Mouse (Mus musculus) cerebellum, adult 11 months (tissue): ENCODE measurements around the gene Lama5.
A peak's percentile ranks its signal among the peaks of the same experiment; 100 is the strongest.

ENCODE experiments used
- DNase-seq: peaks from one replicate; pipeline ENCODE4 v3.0.0; 2022

Lama5 gene

DNA sequence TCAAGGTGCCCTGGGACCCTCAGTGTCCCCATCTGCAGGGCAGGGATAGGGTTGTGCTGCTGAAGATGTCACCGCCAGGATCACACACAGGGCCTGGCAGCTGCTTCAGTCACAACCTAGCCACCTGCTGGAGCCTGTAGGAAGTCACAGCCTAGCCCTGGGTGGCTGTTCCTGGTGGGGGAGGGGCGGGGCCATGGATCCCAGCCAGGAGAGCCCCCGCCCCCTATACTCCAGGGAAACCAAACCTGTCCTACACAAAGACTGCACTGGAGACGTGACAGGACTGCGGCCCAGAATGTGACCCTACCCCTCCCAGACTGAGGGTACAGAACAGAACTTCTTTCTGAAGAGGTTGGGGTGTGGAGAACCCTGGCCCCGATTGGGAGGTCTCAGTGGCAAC, 3.4 kb downstream of the Lama5 start:
- no peak for DNase-seq

DNA sequence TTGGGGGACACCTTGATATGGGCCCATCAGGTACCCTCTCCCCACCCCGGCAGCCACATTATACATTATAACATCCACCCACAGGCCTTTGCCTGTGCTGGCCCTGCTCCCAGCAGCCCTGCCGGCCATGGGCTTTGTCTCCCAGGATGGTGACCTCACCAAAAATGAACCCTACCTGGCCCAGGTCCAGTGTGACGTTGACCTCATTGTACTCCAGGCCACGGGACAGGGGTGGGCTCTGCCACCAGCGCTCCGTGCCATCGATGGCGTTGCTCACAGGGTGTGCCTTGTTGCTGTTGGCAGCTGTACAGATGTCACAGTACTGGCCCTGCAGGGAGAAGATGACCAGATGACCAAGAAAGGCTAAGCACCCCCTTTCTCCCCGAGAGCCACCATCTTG, 4.6 kb downstream of the Lama5 start:
- DNase-seq, result no peak

DNA sequence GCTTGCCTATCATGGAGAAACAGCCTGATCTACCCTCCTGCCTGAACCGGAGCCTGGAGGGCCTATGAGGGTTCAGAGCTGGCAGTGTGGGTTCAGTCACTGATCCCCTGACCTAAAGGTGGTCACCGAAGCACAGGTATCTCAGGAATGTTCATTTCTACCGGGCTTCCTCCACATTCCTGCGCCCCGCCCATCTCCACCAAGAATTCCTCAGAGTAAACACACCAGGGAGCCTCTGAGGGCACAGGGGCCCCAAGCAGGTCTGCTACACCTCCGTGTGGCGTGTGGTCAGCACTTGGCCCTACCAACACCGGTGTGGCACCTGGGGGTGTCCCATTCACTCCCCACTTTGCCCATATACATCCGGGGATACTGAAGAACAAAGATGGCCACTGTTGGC, 5.5 kb downstream of the Lama5 start:
- DNase-seq, result no peak

DNA sequence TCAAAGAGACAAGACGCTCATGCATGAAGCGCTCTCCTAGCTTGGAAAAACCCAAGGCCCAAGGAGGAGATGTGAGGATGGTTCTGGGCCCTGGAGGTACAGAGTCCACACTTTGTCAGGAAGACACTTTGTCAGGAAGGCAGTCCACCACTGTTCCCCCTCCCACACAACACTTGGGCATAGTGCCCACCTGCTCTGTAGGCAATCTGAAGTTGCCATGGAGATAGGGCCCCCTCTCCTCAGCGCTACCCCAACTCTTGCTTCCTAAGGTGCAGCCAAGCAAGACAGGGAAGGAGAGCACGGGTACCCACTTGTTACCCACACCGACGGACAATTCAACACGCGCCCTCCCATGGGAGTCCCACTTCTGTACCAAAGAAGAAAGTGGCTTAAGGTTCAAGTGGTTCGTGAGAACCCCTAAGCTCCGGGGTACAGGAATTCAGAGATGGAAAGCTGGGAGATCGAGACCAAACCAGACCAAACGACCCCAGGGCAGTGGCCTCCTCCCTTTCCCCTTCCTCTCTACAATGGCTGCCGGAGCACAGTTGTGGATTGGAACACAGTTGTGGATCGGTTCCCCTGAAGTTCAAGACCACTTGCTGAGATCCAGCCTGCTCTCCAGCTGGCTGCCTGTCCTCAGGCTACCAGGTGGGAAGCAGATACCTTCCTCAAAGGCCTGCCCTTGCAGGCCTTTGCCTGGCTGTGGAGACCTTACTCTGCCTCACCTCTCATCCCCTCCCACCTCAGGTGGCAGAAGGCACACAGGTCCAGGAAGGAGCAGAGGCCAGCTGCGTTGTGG, 6.3 kb downstream of the Lama5 start:
- DNase-seq, result no peak

DNA sequence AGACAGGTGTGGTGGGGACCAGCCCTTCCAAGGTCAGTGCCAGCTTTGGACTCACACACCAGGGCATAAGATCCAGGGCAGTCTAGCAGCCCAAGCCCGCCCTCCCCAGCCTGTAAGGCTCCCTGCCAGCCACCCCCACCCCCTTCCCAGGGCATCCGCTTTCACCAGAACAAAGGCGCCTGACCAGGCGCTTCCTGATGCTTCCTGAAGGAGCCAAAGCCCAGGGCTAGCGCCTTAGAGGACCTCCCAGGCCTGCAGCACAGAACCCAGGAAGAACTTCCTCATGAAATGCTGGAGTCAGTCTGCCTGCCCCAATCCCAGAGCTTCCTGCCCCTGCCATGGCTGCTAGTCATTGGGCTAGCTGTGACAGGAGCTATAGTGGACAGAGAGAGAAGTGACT, 7.0 kb downstream of the Lama5 start:
- no peak for DNase-seq

DNA sequence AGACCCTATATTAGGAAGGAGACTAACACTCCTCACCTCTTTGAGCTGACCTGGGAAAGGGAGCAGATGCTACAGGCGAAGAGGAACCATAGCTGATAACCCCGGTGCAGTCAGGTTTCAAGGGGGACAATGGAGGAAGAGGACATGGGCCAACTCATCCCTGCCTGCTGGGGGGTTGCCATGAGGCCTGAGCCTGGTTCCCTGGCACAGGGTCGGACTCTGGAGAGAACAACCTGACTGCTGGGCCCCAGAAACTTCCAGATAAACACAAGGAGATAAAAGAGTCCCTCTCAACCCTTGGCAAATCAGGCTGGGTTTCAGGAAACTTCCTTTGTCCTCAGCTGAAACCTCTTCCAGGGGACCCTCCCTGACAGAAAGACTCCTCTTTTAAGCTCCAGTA, 7.4 kb downstream of the Lama5 start:
- no peak for DNase-seq

DNA sequence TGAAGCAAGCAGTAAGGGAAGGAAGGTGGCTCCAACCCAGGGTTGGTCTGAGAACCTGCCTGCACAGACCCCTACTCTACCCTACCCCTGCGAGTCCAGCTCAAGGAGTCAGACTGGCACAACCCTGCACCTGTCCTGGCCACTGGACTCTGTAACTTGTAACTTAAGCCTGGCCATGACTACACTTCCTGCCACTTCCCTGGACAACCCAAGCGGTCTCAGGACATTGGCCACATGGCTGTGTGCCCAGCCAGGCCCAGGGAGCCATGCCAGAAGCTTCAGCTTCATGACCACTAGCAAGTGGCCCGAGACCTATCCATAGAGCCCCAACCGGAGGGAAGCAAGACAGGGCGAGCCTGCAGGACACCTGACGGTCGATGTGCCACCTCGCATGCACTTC, 8.1 kb downstream of the Lama5 start:
- peak; percentile 29 for DNase-seq

DNA sequence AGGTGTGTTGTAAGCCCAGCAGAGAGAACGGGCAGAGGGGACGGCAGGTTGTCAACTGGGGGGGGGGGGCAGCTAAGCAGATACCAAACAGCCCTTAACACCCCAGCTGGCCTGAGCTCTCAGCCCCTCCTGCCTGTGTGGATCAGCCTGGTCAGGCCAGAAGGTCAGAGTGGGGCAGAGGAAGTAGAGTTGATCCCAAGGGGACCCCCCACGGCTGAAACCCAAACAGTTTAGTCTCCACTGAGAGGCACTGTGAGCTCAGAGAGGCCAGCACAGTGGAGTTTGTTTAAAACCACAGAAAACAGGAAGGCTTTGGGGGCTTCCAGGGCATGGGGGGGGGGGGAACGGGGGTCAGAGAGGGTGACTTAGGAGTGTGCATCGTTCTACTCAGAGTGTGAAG, 8.7 kb downstream of the Lama5 start:
- DNase-seq, result no peak

DNA sequence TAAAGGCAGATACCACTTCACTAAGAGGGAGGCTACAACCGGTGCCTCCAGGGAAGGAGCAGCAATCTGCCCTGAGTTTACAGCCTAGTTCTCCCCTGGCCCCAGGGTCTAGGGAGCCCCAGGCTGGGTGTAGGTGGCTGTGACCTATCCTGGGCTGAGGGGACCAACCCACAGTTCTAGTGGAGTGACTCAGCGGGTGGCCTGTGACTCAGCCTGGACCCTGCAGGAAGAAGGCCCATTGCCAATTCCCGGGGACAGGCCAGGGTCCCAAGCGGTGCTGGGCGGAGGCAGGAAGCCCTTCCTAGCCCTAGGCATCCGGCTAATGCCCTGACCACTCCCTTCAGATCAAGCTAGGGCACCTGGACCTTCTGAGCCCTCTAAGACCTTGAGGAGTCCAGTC, 9.7 kb downstream of the Lama5 start:
- no peak for DNase-seq

DNA sequence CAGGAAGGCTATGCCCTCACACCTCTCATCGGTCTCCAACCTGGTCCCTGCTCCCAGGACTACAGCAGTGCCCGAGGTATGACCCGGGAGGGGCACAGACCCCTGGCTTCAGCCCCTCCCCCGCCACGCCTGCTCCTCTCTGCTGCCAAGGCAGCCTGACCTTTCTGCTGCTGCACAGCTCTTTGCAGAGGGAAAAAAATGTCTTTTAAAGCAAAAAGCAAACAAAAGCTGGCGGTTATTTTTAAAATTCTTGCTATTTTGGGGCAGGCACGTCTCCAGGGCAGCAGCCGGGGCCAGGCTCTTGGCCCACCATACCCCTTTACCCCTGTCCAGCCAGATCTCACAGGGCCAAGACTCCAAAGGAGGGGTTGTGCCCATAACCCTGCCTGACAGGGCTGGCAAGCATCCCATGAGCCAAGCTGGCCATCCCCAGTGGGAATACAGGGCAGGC, 10.6 kb downstream of the Lama5 start:
- DNase-seq, result no peak

DNA sequence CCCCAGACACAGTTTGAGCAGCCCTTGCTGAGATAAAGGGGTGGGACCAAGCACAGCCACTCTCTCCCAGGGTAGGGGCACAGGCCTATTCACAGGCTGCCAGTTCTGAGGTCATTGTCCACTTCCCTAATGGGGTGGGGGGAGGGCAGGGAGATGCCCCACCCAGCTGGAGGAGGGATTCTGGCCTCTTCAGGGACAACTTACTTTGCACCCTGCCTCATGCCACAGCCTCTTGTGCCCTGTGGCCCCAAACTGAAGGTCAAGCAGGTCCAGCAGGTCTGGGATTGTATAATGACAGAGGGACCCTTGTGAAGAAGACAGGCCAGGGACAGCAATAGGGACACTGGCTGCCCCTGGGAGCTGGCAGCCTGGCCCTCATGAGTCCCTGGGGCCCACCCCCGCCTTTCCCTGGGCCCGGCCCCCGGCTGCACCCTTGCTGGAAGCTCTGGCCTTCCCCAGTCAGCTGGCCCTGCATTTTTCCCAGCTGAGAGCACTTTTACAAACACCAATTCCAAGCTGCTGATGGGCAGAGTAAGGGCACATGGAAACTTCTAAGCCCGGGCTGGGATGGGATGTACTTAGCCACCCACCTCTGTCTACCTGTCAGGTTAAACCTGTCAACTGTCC, 11.2 kb downstream of the Lama5 start:
- no peak for DNase-seq

DNA sequence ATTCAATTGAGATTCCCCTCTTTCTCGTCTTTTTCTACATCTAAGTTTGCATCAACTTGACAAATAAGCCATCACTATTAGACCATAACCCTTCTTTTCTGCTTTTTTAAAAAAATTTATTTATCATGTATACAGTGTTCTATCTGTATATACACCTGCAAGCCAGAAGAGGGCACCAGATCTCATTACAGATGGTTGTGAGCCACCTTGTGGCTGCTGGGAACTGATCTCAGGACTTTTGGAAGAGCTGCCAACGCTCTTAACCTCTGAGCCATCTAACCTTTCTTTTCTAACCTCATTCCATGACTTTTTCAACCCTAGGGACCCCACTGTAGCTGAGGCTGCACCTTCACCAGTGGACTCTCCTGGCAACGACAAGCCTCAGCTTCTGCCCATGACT, 13.4 kb downstream of the Lama5 start:
- DNase-seq, result no peak

DNA sequence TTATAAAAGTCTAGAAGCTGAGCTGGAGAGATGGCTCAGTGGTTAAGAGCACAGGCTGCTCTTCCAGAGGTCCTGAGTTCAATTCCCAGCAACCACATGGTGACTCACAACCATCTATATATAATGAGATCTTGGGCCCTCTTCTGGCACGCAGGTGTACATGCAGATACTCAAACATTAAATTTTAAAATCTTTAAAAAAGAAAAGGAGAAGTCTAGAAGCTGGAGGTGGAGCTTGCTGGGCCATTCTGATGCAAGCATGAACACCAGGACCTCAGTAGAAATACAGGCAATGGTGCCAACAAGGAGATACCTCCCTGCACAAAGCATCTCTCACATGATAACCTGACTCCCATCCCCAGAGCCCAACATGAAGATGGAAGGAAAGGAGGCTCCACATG, 16.7 kb downstream of the Lama5 start:
- no peak for DNase-seq

DNA sequence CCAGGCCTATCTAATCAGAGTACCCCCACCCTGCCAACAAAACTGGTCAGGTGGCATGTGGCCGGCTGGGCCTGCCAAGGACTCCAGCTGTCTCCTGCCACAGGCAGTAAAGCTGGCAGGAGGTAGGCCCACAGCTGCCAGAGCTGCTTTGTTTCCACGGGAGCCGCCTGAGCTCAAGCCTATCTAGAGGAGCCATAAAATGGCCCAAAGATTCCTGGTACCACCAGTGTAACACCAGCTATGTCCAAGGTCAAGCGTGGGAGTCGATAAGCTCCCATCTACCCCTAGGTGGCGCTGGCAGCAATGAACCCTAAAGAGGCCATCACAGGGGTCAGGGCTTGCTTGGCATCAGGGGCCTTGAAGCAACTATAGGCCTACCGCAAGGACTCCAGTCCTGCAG, 17.8 kb downstream of the Lama5 start:
- no peak for DNase-seq

DNA sequence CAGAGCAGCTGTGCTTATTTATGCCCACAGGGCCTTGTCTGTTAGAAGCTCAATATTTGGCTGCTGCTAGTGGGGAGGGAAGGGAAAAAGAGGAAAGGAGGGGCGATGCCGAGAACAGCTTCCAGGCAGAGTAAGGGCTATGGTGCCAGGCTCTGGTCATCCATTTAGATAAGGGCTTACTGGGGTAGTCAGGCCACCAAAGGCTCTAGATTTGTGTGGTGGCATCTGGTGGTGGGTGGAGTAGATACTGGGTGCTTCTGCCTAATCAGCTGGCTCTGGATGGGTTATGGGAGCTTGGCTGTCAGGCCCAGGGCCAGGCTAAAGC, 19.7 kb downstream of the Lama5 start:
- DNase-seq, result no peak

DNA sequence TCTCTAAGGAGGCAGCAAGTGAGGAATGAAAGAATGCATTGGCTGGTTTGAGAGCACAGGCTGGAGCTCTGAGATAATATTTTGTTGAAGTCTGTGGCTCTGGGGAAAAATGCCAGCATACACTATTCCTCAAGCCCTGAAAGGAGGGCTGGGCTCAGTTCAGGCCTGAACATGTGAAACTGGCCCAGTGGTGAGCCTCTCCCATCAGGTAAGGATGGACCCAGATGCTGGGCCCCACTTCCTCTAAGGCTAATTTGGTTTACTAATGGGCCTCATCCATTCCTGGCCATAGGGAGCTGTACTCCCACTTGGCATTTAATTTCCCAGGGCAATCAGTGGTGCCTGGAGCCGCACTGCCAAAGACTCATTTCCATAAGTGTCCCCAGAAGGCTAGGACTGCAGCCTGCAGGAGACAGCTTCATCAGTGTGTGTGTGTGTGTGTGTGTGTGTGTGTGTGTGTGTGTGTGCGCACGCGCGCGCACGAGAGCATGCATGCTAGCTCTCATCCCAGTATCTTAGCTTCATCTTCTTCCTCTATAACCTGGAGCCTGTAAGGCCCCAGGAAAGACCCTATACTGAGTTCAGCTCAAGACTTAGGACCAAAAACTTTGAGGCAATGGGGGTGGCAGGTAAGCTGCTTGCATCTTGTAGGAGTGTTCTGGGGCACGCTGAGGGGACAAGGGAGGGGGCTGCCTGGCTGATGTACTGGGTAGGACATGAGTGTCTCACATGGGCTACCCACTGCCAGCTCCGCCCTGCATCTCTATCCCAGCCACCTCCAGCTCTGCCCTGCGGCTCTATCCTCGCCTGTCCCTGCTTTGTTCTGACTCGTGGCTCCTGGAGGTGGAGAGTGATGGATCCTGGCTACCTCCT, 20.3 kb downstream of the Lama5 start:
- no peak for DNase-seq

DNA sequence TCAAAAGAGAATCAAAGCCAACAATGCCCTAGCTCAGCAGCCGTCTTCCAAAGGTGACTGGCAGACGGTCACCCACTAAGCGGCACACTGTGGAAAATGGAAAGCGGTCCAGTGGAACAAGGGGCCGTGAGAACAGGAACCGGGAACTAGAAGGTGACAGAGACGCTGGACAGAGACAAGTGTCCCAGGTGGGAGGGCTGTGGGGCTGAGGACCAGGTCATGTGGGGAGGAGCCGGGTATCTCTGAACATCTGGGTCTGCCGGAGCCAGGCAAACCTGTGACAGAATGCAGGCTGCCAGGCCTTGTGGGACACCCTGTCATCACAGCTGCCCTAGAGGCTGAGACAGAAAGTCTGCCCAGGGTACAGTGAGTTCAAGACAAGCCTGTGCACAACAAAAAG, 21.2 kb downstream of the Lama5 start:
- no peak for DNase-seq

DNA sequence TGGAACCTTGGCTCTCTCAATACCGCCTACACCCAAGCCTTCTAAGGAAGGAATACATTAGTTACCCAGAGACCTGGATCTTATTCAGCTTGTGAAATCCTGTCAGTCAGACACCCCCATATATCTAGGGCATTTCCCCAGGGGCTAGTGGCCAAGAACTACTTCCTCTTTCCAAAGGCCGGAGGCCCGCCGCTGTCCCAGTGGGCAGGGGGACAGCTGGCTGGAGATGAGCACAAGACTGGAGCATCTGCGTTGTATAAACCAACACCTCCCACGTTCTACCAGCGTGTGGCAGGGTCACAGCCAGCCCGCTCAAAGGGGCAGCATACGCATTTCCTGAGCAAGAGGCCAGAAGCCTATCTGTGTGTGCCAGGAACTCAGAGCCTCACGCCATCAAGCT, 22.9 kb downstream of the Lama5 start:
- DNase-seq, result no peak

DNA sequence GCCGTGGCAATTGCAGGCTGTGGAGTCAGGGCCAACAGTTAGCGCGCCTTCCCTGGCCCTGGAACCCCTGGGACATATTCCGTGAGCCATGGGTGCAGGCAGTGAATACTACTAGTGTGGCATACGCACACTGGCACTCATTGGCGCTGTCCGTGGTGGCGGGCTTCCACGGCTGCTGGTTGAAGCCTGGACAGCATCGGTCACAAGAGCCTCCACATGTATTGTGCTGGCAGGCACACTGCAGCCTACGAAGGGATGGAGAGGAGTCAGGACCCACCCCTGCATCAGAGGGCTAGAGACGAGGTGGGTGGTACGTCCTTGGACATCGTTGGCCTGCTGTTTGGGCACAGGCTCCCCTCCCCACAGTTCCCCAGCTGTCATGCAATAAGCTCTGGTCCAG, 23.4 kb downstream of the Lama5 start:
- no peak for DNase-seq

DNA sequence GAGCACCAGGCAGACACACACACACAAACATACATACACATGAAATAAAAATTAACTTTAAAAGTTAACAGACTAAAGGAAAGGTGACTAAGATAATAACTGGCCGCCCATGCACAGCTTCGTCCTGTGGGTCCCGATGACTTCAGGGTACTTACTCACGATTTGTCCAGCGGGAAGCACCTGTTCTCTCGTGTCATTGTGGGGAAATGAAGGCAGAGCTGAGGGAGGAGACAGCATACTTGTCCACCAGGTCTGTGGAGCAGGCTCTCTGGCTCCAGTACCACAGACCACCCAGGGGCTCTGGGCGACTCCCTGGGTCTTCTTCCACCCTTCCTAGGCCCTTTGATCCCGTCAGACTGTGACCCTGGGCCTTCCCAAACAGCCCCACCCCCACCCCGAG, 24.4 kb downstream of the Lama5 start:
- no peak for DNase-seq

DNA sequence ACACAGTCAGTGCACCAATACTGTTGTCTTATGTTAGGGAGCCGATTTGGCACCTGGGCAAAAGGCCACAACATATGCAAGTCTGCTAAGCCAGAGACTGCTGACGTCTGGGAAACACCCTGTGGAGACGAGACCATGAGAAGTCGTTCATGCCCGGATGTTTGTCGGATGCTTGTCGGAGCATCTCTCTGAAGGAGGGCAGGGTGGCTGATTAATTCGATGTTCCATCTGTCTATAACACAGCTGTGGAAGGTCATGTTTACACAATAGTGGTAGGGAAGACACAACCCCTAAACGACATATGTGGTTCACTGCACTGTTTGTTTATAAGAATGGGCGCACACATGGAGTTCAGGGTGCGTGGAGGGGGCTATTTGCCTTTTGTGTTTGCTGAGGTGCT, 25.0 kb downstream of the Lama5 start:
- DNase-seq, result no peak

DNA sequence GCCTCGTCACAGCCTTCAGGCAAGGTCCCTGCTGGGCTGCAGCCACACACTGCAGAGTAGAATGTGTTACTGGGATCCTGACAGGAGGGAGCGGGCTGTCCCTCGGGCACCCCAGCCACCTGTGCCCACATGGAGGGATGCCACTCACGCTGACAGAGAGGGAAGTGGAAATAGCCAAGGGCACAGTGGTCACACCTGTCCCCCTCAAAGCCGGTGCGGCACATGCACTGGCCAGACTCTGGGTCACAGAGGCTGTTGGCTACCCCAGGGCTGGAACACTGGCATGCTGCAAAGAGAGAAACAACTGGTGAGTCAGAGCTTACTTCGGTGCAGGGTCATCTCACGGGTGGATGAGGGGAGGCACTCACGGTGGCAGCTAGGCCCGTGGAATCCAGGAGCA, 26.9 kb downstream of the Lama5 start:
- no peak for DNase-seq

DNA sequence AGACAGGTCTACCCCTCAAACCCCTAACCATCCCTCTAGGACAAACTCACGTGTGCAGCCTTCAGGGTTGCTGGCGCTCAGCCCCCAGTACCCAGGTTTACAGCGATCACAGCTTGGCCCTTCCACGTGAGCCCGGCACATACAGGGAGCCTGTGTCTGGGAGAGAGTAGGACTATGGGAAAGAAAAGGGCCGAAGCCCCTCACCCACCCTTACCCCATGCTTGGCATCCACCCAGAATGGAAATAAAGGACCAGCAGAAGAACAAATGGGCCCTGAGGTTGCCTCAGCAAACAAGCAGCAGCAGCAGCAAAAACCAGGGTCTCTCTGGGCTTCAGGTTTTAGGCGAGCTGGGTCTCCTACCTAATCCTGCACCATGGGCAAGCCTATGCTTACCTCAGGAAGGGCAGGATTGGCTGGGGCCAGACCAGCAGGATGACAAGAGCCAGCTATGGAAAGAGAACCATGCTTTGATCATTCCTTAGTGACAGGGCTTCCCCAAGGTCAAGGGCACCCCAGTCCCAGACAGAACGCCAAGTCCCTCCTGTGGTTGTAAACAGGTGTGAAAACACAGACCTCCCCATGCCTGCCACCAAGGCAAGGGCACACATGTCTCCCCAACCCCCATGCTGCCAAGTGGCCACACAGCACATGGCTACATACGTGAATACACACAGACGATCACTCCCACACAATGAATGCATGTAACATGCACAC, 28.2 kb downstream of the Lama5 start:
- no peak for DNase-seq
